Comparison of ENCODE assay signal across 11 mouse cellular contexts in the genomic region with DNA sequence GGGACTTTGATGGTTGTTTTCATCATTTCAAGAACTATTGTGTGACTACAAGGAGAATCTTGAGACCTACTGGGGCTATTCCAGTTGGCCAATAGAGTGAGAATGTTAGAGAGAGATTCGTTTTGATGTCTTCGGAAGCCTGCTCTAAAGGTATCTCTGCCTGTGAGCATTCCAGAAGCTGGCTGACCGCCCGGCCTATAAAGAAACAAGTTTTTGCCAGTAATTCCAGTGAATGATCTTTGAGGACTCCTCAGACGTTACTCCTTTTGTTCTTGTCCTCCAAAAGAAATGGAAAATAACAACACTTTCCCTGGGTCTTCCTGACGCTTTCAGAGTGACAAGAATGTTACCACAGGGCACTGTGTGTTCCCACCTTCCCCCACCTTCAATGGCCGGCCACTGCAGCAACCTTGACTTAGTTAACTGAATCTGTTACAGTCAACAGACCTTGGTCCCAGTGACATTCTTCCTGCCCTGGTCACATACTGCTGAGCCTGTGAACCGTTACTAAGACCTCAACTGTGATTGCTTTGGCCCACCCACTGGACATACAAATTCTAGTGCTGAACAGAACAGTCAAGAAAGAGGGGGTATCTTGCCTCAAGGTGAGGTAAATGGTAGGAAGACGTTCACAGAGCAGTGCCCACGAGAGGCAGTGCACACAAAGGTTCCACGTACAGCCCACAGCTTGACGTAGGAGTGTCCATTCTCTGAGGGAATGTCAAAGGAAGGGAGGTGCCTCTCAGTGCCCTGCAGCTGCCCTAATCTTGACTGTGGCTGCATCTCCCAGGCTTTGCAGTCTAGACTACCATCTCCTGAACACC. TPM values are rescaled to one million over a fixed set of nuclear protein-coding genes. Genes with fewer than 3 reads are reported as not detected.
DNase-seq lines count a peak whose midpoint lies in the region; ATAC-seq lines count a peak whose summit lies in the region.
"Had no signal": no experiment of that assay in that cellular context is flagged by ENCODE, and none has a peak within 500 bp of the region (broad histone marks: within the 10 kb centered on the region; RNA-seq: fewer than 3 reads in every experiment).

No protein-coding gene starts in this region.

- H3K9me3 ChIP-seq in intestine, embryonic 15.5 days = no peaks in the 10 kb centered on the region
- no peaks in the 10 kb centered on the region for H3K9me3 ChIP-seq in intestine, embryonic 16.5 days (ENCODE audit: control insufficient read depth, low read length)
- H3K9me3 ChIP-seq in heart, embryonic 13.5 days = no peaks in the 10 kb centered on the region
- H3K9me3 ChIP-seq in heart, embryonic 16.5 days (replicated peaks; ENCODE audit: control insufficient read depth, low read length) = no peaks in the 10 kb centered on the region
- H3K9me3 ChIP-seq: limb, embryonic 12.5 days had no signal

- H3K4me1 ChIP-seq in intestine, embryonic 15.5 days (replicated peaks) = peaks cover 5% of the 10 kb centered on the region; the same call in 1 of the 2 replicates
- H3K4me1 ChIP-seq in intestine, embryonic 16.5 days (ENCODE audit: control insufficient read depth, insufficient read depth, low read length) = peaks cover 10% of the 10 kb centered on the region
- peaks cover 49% of the 10 kb centered on the region for H3K4me1 ChIP-seq in heart, embryonic 13.5 days
- peaks cover 13% of the 10 kb centered on the region for H3K4me1 ChIP-seq in heart, embryonic 16.5 days (ENCODE audit: control insufficient read depth, insufficient read depth, low read length)
- H3K4me1 ChIP-seq: limb, embryonic 12.5 days had no signal

- no peaks in the 10 kb centered on the region for H3K27me3 ChIP-seq in intestine, embryonic 15.5 days (replicated peaks)
- no peaks in the 10 kb centered on the region for H3K27me3 ChIP-seq in intestine, embryonic 16.5 days (replicated peaks; ENCODE audit: control insufficient read depth, insufficient read depth, low read length)
- no peaks in the 10 kb centered on the region for H3K27me3 ChIP-seq in heart, embryonic 13.5 days (replicated peaks)
- no peaks in the 10 kb centered on the region for H3K27me3 ChIP-seq in heart, embryonic 16.5 days (ENCODE audit: control insufficient read depth, insufficient read depth, low read length)
- H3K27me3 ChIP-seq: limb, embryonic 12.5 days had no signal

- H3K27ac ChIP-seq in intestine, embryonic 15.5 days = 0 out of 2 replicates have a peak overlapping the region, but pooled peaks have one; percentile 22
- H3K27ac ChIP-seq in intestine, embryonic 16.5 days (ENCODE audit: low read length) = no peak overlapping the region
- peak overlapping the region; percentile 48 for H3K27ac ChIP-seq in heart, embryonic 13.5 days (replicated peaks)
- peak overlapping the region; percentile 59 for H3K27ac ChIP-seq in heart, embryonic 16.5 days (ENCODE audit: low read length)
- H3K27ac ChIP-seq: limb, embryonic 12.5 days; macrophage had no signal

- 71% methylated on average over 12 of the region's 12 CpGs for WGBS in intestine, embryonic 15.5 days
- 72% methylated on average over 12 of the region's 12 CpGs for WGBS in intestine, embryonic 16.5 days
- 59% methylated on average over 12 of the region's 12 CpGs for WGBS in heart, embryonic 13.5 days
- WGBS in heart, embryonic 16.5 days = 66% methylated on average over 12 of the region's 12 CpGs

- no peak overlapping the region for H3K4me3 ChIP-seq in intestine, embryonic 15.5 days (replicated peaks)
- H3K4me3 ChIP-seq in intestine, embryonic 16.5 days (ENCODE audit: low read length) = no peak overlapping the region
- H3K4me3 ChIP-seq in heart, embryonic 13.5 days = no peak overlapping the region
- H3K4me3 ChIP-seq in heart, embryonic 16.5 days (ENCODE audit: low read length) = no peak overlapping the region
- H3K4me3 ChIP-seq: limb, embryonic 12.5 days had no signal

- H3K4me2 ChIP-seq in intestine, embryonic 15.5 days (replicated peaks) = no peak overlapping the region
- H3K4me2 ChIP-seq in intestine, embryonic 16.5 days (ENCODE audit: low read depth, low read length) = no peak overlapping the region
- H3K4me2 ChIP-seq in heart, embryonic 13.5 days = no peak overlapping the region
- H3K4me2 ChIP-seq in heart, embryonic 16.5 days (ENCODE audit: low read depth, low read length) = no peak overlapping the region
- H3K4me2 ChIP-seq: limb, embryonic 12.5 days had no signal

- DNase-seq in kidney, postnatal 25 days = peak; percentile 48 to 73
- no peak for DNase-seq in layer of hippocampus, postnatal 36 days
- DNase-seq: gastrocnemius, postnatal 10 days; right cerebral cortex, postnatal 25 days had no signal

- ATAC-seq in intestine, embryonic 15.5 days = no peak
- ATAC-seq in intestine, embryonic 16.5 days = no peak
- no peak for ATAC-seq in heart, embryonic 13.5 days (ENCODE audit: extremely low read depth, insufficient number of reproducible peaks, low FRiP score, low TSS enrichment)
- ATAC-seq in heart, embryonic 16.5 days (replicated peaks; ENCODE audit: extremely low read depth, insufficient read depth, low FRiP score) = no peak
- no peak for ATAC-seq in erythroid progenitor cell, adult 5-6 weeks (replicated peaks; ENCODE audit: low FRiP score, poor library complexity, severe bottlenecking)

- H3K36me3 ChIP-seq in intestine, embryonic 15.5 days = no peaks in the 10 kb centered on the region
- H3K36me3 ChIP-seq in intestine, embryonic 16.5 days (ENCODE audit: control insufficient read depth, insufficient read depth, low read length) = no peaks in the 10 kb centered on the region
- no peaks in the 10 kb centered on the region for H3K36me3 ChIP-seq in heart, embryonic 13.5 days
- no peaks in the 10 kb centered on the region for H3K36me3 ChIP-seq in heart, embryonic 16.5 days (ENCODE audit: control insufficient read depth, insufficient read depth)
- H3K36me3 ChIP-seq: limb, embryonic 12.5 days had no signal

- no peak overlapping the region for H3K9ac ChIP-seq in intestine, embryonic 15.5 days
- H3K9ac ChIP-seq in intestine, embryonic 16.5 days (ENCODE audit: low read depth, low read length) = no peak overlapping the region
- no peak overlapping the region for H3K9ac ChIP-seq in heart, embryonic 13.5 days
- H3K9ac ChIP-seq in heart, embryonic 16.5 days (ENCODE audit: low read length) = no peak overlapping the region
- H3K9ac ChIP-seq: limb, embryonic 12.5 days had no signal

RNA-seq across cellular contexts. Expression of a gene that starts 4.5 kb away (rescaled TPM):
- 4.6 and 4.7 TPM in 2 replicates for polyA plus RNA-seq in intestine, embryonic 15.5 days (2015; fragmentation: Nextera tagmentation; extraction: Ambion mirVana)
- polyA plus RNA-seq in intestine, embryonic 16.5 days (2015; fragmentation: Nextera tagmentation; extraction: Ambion mirVana) = 3.2 and 4.4 TPM in 2 replicates
- polyA plus RNA-seq in heart, embryonic 13.5 days (2015; fragmentation: Nextera tagmentation; extraction: Ambion mirVana) = 5.4 and 6.4 TPM in 2 replicates
- 5.4 and 8.2 TPM in 2 replicates for polyA plus RNA-seq in heart, embryonic 16.5 days (2015; fragmentation: Nextera tagmentation; extraction: Ambion mirVana)
- total RNA-seq in erythroid progenitor cell, adult 5-6 weeks (2015; ENCODE audit: low replicate concordance) = not detected in 2 replicates
- total RNA-seq in erythroid progenitor cell, adult 5-6 weeks (2017; ENCODE audit: low replicate concordance) = not detected in 2 replicates
- total RNA-seq in layer of hippocampus, postnatal 36 days (2021) = 10 to 100 TPM; 15.0 to 15.2 TPM
- polyA plus RNA-seq: macrophage had no signal

Comparison
In these comparisons a context has a peak if more than half of its experiments do, and no peak if none do; other contexts are left out.
1. DNase-seq: peak in kidney, postnatal 25 days (2 of 2); none in layer of hippocampus, postnatal 36 days (0 of 2).